Mouse (Mus musculus) frontal cortex, postnatal 36 days (tissue): ENCODE measurements around the gene Rec8.
A peak's percentile ranks its signal among the peaks of the same experiment; 100 is the strongest.

Experiments used
- DNase-seq, 2 experiments: peaks; one replicate each; pipeline ENCODE4 v3.0.0; 2022; ENCODE audit warnings: low spot score in 2 of 2

Gene Rec8

DNA sequence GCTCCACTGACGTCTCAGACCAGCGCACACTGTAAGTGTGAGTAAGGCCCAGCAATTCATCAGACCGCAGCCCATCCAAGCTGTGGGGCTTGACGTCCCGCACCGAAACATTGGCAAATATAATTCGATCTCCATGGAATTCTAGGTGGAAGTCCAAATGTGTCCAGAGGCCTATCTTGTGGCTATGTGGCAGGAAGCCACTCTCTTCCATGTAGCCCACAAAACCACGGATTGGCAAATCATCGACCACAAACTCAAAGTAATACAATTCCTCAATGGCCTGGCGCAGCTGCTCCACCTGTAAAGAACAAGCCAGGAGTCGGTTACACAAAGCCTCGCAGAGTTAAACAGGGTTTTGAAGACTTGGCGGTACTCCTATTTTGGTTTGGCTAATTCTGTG is 23.5 kb downstream of the Rec8 start:
- DNase-seq = no peak

GRCm38 (mm10) chr14:55642679-55643059 is 24.8 kb downstream of the Rec8 start:
- no peak for DNase-seq

GRCm38 (mm10) chr14:55643060-55643907 is 25.4 kb downstream of the Rec8 start, which contains the start of gene Tm9sf1:
TSS of gene Tm9sf1 (minus strand) at chr14:55643806.
- DNase-seq = peak; percentile 91

DNA sequence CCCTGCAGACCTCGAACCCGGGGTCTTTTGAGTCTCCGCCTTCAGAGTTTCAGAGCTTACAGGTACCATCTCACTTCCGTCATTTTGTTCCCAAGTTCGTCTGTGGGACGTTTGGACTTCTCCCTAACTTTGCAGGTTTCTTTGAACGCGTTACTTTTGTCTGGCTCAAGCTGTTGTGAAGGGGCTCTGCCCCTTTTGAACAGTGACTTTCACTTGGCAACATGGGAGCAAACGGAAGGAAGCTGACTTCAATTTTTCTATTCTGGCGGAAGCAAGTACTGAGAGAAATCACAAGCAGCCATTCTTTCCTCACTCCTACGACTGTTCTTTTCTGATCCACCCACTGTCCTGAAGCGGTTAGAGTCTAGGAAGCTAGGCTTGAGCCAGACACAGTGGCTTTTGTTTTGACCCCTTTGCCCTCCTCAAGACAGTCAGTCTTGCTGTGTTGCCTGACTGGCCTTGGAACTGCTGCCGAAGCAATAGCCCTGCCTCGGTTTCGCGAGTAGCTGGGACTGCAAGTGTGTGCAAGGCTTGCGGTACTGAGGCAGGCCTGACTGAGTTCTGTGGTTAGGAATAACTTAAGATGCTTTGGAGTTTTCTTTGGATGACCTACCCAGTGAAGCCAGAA is 26.5 kb downstream of the Rec8 start:
- DNase-seq = no peak

GRCm38 (mm10) chr14:55649884-55650283 is 32.0 kb downstream of the Rec8 start, which contains the start of gene Tssk4:
TSS of gene Tssk4 (plus strand) at chr14:55650184.
- DNase-seq = no peak

GRCm38 (mm10) chr14:55651528-55651927 is 33.7 kb downstream of the Rec8 start:
- no peak for DNase-seq

- DNase-seq = no peak
Observed at GRCm38 (mm10) chr14:55656935-55657334, 39.1 kb downstream of the Rec8 start.

- DNase-seq = no peak
Observed at GRCm38 (mm10) chr14:55658011-55658410, 40.2 kb downstream of the Rec8 start.

DNA sequence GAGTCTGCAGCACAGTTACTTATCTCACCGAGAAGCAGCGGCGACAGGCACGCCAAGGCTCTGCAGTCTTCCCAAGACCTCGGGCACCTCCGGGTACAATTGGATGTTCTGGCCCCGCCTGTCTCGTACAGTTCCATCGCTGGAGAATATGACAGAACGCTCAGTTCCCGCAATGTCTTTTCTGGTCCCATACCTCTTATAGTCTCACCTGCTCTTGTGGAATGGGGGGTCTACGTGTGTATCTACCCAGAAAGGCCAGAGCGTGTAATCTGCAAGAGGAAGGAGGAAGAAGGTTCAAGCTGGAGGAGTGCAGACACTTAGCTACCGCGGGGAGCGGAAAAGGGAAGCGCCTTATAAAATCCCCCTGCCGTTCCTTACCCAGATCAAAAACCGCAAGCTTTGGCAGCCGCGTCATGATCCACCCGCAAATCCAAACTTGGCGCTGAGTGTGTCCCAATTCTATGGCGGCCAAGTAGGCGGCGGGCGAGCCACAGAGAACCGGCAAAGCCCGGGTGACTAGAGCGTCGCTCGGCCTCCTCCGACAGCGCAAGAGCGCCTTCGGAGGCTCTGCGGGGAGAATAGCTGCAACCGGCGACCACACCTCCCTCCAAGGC is 42.2 kb downstream of the Rec8 start, which contains the start of gene Mdp1:
Mdp1 (minus strand) TSS at position 549 of the 614 bp plus-strand sequence.
- peak; percentile 81 to 86 for DNase-seq

DNA sequence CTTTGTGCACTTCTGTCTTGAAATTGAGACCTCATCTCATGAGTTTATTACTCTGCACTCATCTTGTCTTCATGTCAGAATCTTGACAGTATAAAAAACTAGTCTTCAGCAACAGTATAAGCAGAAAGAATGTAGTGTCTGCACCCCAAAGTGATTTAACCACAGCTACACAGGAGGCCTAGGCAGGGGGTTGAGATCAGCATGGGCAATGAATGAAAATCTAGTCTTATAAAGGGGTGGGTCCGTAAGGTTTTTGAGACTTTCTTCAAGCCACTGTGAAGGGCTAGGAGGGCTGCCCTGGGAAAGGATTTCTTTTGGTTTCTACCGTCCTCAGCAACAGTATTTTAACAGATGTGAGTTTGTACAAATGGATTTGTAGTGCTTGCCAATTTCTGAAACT is 42.8 kb downstream of the Rec8 start:
- no peak for DNase-seq

DNA sequence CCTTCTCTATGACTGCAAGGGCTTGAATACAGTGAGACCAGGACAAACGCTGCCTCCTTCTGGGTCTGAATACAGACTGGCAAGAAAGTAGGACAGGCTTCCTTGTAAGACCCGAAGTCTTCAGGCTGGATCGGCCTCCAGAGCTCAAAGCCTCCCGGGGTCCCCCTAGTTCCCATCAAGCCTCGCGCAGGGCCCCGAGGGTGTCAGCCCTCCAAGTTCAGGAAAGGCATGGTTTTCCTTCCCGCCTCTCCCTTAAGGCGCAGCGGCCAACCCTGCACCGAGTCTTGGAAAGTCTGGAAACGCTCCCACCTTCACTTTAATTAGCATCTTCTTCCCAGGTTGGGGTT is 53.6 kb downstream of the Rec8 start:
- DNase-seq = no peak

DNA sequence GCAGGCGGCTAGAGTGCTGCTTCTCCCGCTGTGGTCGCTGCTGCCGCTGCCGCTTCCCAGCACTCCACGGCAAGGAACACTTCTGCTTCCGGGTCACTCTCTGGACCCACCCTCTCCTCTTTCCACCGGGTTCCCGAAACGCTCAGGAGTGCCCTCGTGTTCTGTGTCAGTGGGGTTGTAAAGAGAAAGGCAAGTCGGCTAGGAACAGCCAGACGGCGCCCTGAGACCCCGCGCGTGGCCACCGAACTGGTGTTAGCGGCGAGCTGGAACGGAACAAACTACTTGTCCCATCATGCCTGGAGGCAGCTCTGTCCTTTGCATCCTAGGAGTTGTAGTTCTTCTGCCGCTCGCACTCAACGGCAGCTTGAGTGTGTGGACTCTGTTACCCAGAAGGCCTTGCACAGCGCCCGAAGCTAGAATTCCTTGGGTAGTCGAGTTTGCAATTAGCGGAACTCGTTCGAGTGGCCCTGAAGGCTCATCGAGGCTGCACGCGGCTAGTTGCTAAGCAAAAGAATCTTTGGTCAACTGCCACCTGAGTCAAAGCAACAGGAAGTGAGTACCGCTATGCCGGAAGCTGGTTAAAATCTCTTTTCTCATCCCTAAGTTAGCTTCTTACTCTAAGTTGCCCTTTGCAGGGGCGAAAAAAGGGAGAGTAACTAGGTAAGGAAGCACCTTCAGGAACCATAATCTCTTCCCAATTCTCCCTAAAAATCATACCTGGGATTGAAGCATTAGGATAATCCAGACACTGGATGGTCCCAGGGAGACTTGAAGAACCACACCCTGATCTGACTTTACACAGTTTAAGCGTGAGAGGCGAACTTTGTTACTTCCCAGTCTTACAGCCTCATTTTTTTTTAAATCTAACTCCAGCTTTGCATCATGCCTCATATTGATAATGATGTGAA is 54.2 kb downstream of the Rec8 start, which contains the start of the genes Gmpr2 and Nedd8:
Gmpr2 (plus strand) TSS at position 109 of the 908 bp plus-strand sequence.
Nedd8 (minus strand) TSS at position 292 of the 908 bp plus-strand sequence.
- peak; percentile 96 to 97 for DNase-seq

- no peak for DNase-seq
Observed at GRCm38 (mm10) chr14:55672741-55673060, 54.9 kb downstream of the Rec8 start.
